In genomic region chr4:133512972-133513371, GRCm38 (mm10) we compare ENCODE assay signal across 9 mouse cellular contexts. TPM values are rescaled to one million over a fixed set of nuclear protein-coding genes. Genes with fewer than 3 reads are reported as not detected.
A peak's percentile ranks its signal among the peaks of the same experiment; 100 is the strongest.
DNase-seq lines count a peak whose midpoint lies in the region; ATAC-seq and TF ChIP-seq lines count a peak whose summit lies in the region.
"Had no signal": no experiment of that assay in that cellular context is flagged by ENCODE, and none has a peak within 500 bp of the region (broad histone marks: within the 10 kb centered on the region; RNA-seq: fewer than 3 reads in every experiment).

No protein-coding gene starts in this region.

- ATAC-seq in forebrain, embryonic 11.5 days (replicated peaks; ENCODE audit: low FRiP score) = no peak
- ATAC-seq in hindbrain, embryonic 14.5 days (ENCODE audit: low FRiP score) = no peak

- peak; percentile 93; the same call in 1 of the 2 replicates for TF ChIP-seq CTCF in heart, adult 2 months (IDR thresholded peaks at IDR 0.05)

- no peaks in the 10 kb centered on the region for H3K27me3 ChIP-seq in heart, adult 2 months (ENCODE audit: control insufficient read depth, insufficient read depth, low read length)
- peaks cover 2% of the 10 kb centered on the region; the same call in 1 of the 2 replicates for H3K27me3 ChIP-seq in forebrain, embryonic 11.5 days (ENCODE audit: control insufficient read depth, insufficient read depth, low read length)
- H3K27me3 ChIP-seq in hindbrain, embryonic 14.5 days (ENCODE audit: control insufficient read depth, insufficient read depth, low read length) = peaks cover 13% of the 10 kb centered on the region

- no peaks in the 10 kb centered on the region for H3K4me1 ChIP-seq in heart, adult 2 months (ENCODE audit: control insufficient read depth, insufficient read depth, low read length)
- no peaks in the 10 kb centered on the region for H3K4me1 ChIP-seq in forebrain, embryonic 11.5 days (replicated peaks; ENCODE audit: control insufficient read depth, insufficient read depth, low read length)
- H3K4me1 ChIP-seq in hindbrain, embryonic 14.5 days (replicated peaks; ENCODE audit: control insufficient read depth, insufficient read depth, low read length) = no peaks in the 10 kb centered on the region
- H3K4me1 ChIP-seq: neural tube, embryonic 12.5 days had no signal

- peak; percentile 67 to 75 for DNase-seq in heart, adult 2 months
- no peak for DNase-seq in heart, postnatal 25 days (ENCODE audit: low spot score)
- DNase-seq in c-Kit-positive CD71-positive TER-119-negative erythroid progenitor cells, embryonic 14.5 days (ENCODE audit: low read depth) = peak; percentile 61
- DNase-seq in forebrain, embryonic 11.5 days (ENCODE audit: low spot score) = peak; percentile 83
- DNase-seq in hindbrain, embryonic 14.5 days (ENCODE audit: low spot score) = peak; percentile 79
- peak; percentile 86 to 89 for DNase-seq in layer of hippocampus, postnatal 10 days (ENCODE audit: low spot score in 2 of 2)
- DNase-seq in lung, postnatal 4 days = peak; percentile 67 to 81
- DNase-seq in skeletal muscle tissue, adult 2 months (ENCODE audit: low read depth, low spot score) = peak; percentile 37

- no peaks in the 10 kb centered on the region for H3K9me3 ChIP-seq in forebrain, embryonic 11.5 days (ENCODE audit: control insufficient read depth, low read length)
- no peaks in the 10 kb centered on the region for H3K9me3 ChIP-seq in hindbrain, embryonic 14.5 days (ENCODE audit: control insufficient read depth, low read length)
- H3K9me3 ChIP-seq: neural tube, embryonic 12.5 days had no signal

- TF ChIP-seq EP300 in heart, adult 2 months (IDR thresholded peaks at IDR 0.05; ENCODE audit: insufficient read depth, low read depth, low read length) = peak; percentile 81

- no peak overlapping the region for H3K9ac ChIP-seq in heart, adult 2 months (ENCODE audit: low read depth, low read length)
- no peak overlapping the region for H3K9ac ChIP-seq in forebrain, embryonic 11.5 days (ENCODE audit: low read length)
- H3K9ac ChIP-seq in hindbrain, embryonic 14.5 days = no peak overlapping the region
- H3K9ac ChIP-seq: neural tube, embryonic 12.5 days had no signal

- H3K4me3 ChIP-seq in heart, adult 2 months = no peak overlapping the region
- H3K4me3 ChIP-seq in forebrain, embryonic 11.5 days (ENCODE audit: low read depth, low read length) = no peak overlapping the region
- H3K4me3 ChIP-seq in hindbrain, embryonic 14.5 days (replicated peaks; ENCODE audit: low read length) = no peak overlapping the region
- H3K4me3 ChIP-seq: neural tube, embryonic 12.5 days had no signal

- no peak overlapping the region for H3K27ac ChIP-seq in heart, adult 2 months
- H3K27ac ChIP-seq in forebrain, embryonic 11.5 days (ENCODE audit: low read depth, low read length) = no peak overlapping the region
- no peak overlapping the region for H3K27ac ChIP-seq in hindbrain, embryonic 14.5 days
- H3K27ac ChIP-seq: neural tube, embryonic 12.5 days had no signal

- H3K79me2 ChIP-seq in heart, adult 2 months (replicated peaks; ENCODE audit: control insufficient read depth, insufficient read depth, low read length) = no peaks in the 10 kb centered on the region

- TF ChIP-seq POLR2A in heart, adult 2 months (IDR thresholded peaks at IDR 0.05; ENCODE audit: insufficient read depth, low read depth, low read length) = no peak

- H3K36me3 ChIP-seq in heart, adult 2 months (ENCODE audit: control insufficient read depth, insufficient read depth, low read length) = no peaks in the 10 kb centered on the region
- H3K36me3 ChIP-seq in forebrain, embryonic 11.5 days (ENCODE audit: control insufficient read depth, insufficient read depth, low read length) = no peaks in the 10 kb centered on the region
- H3K36me3 ChIP-seq in hindbrain, embryonic 14.5 days (replicated peaks; ENCODE audit: control insufficient read depth, insufficient read depth) = no peaks in the 10 kb centered on the region
- H3K36me3 ChIP-seq: neural tube, embryonic 12.5 days had no signal

- H3K4me2 ChIP-seq in forebrain, embryonic 11.5 days (ENCODE audit: low read depth, low read length, severe bottlenecking) = no peak overlapping the region
- no peak overlapping the region for H3K4me2 ChIP-seq in hindbrain, embryonic 14.5 days (replicated peaks)
- H3K4me2 ChIP-seq: neural tube, embryonic 12.5 days had no signal

- 8% methylated on average over 8 of the region's 8 CpGs for WGBS in heart, adult 2 months
- 12% methylated on average over 8 of the region's 8 CpGs for WGBS in forebrain, embryonic 11.5 days
- WGBS in hindbrain, embryonic 14.5 days = 13% methylated on average over 8 of the region's 8 CpGs

- intact Hi-C loops in heart, adult 2 months (cut with DNase I) = loop anchor here (1.0 kb wide), 2 partner anchors 34 to 90 kb away; no protein-coding TSS in a partner anchor
- intact Hi-C loops in heart, postnatal 25 days (cut with DNase I) = loop anchor here (2.0 kb wide), 2 partner anchors 34 to 90 kb away; no protein-coding TSS in a partner anchor

RNA-seq across cellular contexts. Expression of gene Kdf1, which starts 5.8 kb away (rescaled TPM):
- not detected for total RNA-seq in heart, adult 2 months (2021)
- polyA plus RNA-seq in heart, adult 2 months (2012; rRNA removed) = 0.23 TPM in 1 of 2 replicates, not detected in the other
- total RNA-seq in heart, postnatal 25 days (2021) = not detected
- polyA plus RNA-seq in forebrain, embryonic 11.5 days (2014; fragmentation: Nextera tagmentation; extraction: Ambion mirVana) = 1.1 and 2.1 TPM in 2 replicates
- 0.16 TPM in 1 of 2 replicates, not detected in the other for polyA plus RNA-seq in hindbrain, embryonic 14.5 days (2014; fragmentation: Nextera tagmentation; extraction: Ambion mirVana)
- total RNA-seq in layer of hippocampus, postnatal 10 days (2021) = under 1 TPM in 1 of 2 experiments, not detected in 1; 0.21 TPM

RNA-seq across cellular contexts. Expression of gene Trnp1, which starts 14.6 kb away (rescaled TPM):
- 1 to 10 TPM; 2.0 to 2.1 TPM for total RNA-seq in heart, adult 2 months (2021)
- 2.3 and 2.4 TPM in 2 replicates for polyA plus RNA-seq in heart, adult 2 months (2012; rRNA removed)
- 1 to 10 TPM; 2.2 to 4.3 TPM for total RNA-seq in heart, postnatal 25 days (2021)
- polyA plus RNA-seq in forebrain, embryonic 11.5 days (2014; fragmentation: Nextera tagmentation; extraction: Ambion mirVana) = 1.8 and 1.9 TPM in 2 replicates
- polyA plus RNA-seq in hindbrain, embryonic 14.5 days (2014; fragmentation: Nextera tagmentation; extraction: Ambion mirVana) = 12.3 and 14.8 TPM in 2 replicates
- 100 to 1,000 TPM; 129 to 130 TPM for total RNA-seq in layer of hippocampus, postnatal 10 days (2021)

RNA-seq across cellular contexts. Expression of gene Nudc, which starts 32.8 kb away (rescaled TPM):
- total RNA-seq in heart, adult 2 months (2021) = 10 to 100 TPM; 70.5 to 78.8 TPM
- polyA plus RNA-seq in heart, adult 2 months (2012; rRNA removed) = 40.5 and 52.5 TPM in 2 replicates
- 10 to 100 TPM; 66.9 to 67.9 TPM for total RNA-seq in heart, postnatal 25 days (2021)
- 348 and 363 TPM in 2 replicates for polyA plus RNA-seq in forebrain, embryonic 11.5 days (2014; fragmentation: Nextera tagmentation; extraction: Ambion mirVana)
- 170 and 176 TPM in 2 replicates for polyA plus RNA-seq in hindbrain, embryonic 14.5 days (2014; fragmentation: Nextera tagmentation; extraction: Ambion mirVana)
- total RNA-seq in layer of hippocampus, postnatal 10 days (2021) = 100 to 1,000 TPM; 117 to 129 TPM

RNA-seq across cellular contexts. Expression of gene Tent5b, which starts 33.0 kb away (rescaled TPM):
- 1 to 10 TPM; 2.0 to 2.3 TPM for total RNA-seq in heart, adult 2 months (2021)
- 1.4 and 1.9 TPM in 2 replicates for polyA plus RNA-seq in heart, adult 2 months (2012; rRNA removed)
- total RNA-seq in heart, postnatal 25 days (2021) = 1 to 10 TPM; 2.5 to 4.0 TPM
- 0.76 and 0.80 TPM in 2 replicates for polyA plus RNA-seq in forebrain, embryonic 11.5 days (2014; fragmentation: Nextera tagmentation; extraction: Ambion mirVana)
- polyA plus RNA-seq in hindbrain, embryonic 14.5 days (2014; fragmentation: Nextera tagmentation; extraction: Ambion mirVana) = 0.09 and 0.16 TPM in 2 replicates
- under 1 TPM in 1 of 2 experiments, not detected in 1; 0.21 TPM for total RNA-seq in layer of hippocampus, postnatal 10 days (2021)

RNA-seq across cellular contexts. Expression of gene Nr0b2, which starts 40.2 kb away (rescaled TPM):
- 10 to 100 TPM; 13.1 to 14.5 TPM for total RNA-seq in heart, adult 2 months (2021)
- polyA plus RNA-seq in heart, adult 2 months (2012; rRNA removed) = 28.3 and 45.4 TPM in 2 replicates
- total RNA-seq in heart, postnatal 25 days (2021) = 10 to 100 TPM; 18.1 to 20.0 TPM
- 0.16 TPM in 1 of 2 replicates, not detected in the other for polyA plus RNA-seq in forebrain, embryonic 11.5 days (2014; fragmentation: Nextera tagmentation; extraction: Ambion mirVana)
- polyA plus RNA-seq in hindbrain, embryonic 14.5 days (2014; fragmentation: Nextera tagmentation; extraction: Ambion mirVana) = not detected in 2 replicates
- total RNA-seq in layer of hippocampus, postnatal 10 days (2021) = not detected
- polyA plus RNA-seq: neural tube, embryonic 12.5 days had no signal

Comparison
In these comparisons a context has a peak if more than half of its experiments do, and no peak if none do; other contexts are left out.
1. RNA of gene Trnp1, which starts 14.6 kb away (total RNA-seq): 129 to 130 TPM in layer of hippocampus, postnatal 10 days; 2.2 to 4.3 TPM in heart, postnatal 25 days and 2.0 to 2.1 TPM in heart, adult 2 months; every median in the first group is over 10 times any median in the second.